Mouse (Mus musculus) intestine, postnatal 0 days (tissue): ENCODE measurements at regions not wholly inside any gene's neighbourhood (a gene's known extent, or its start where the extent isn't known, plus 50 kb on each side); places are given as distances from the start of the nearest gene placed in this dataset.

Experiments used
- ATAC-seq: fragments of 200-750 bp; cut with Nextera tagmentation; 2 replicates; pipeline ENCODE4 v1.8.0; 2017; ENCODE audit warnings: mild to moderate bottlenecking, moderate TSS enrichment, moderate library complexity
- H3K27ac ChIP-seq: fragments of 300-500 bp; sonication (generic); 2 replicates; pipeline ENCODE4 v1.5.1; 2014; ENCODE audit warnings: mild to moderate bottlenecking, low read depth, low read length, moderate library complexity
- H3K27me3 ChIP-seq: fragments of 300-500 bp; sonication (generic); replicated peaks from 2 replicates; pipeline ENCODE4 v1.6.1; 2014; ENCODE audit warnings: low read length, mixed read lengths; ENCODE audit not compliant: control insufficient read depth, insufficient read depth
- H3K36me3 ChIP-seq: fragments of 300-500 bp; sonication (generic); 2 replicates; pipeline ENCODE4 v1.6.1; 2014; ENCODE audit warnings: mild to moderate bottlenecking, moderate library complexity; ENCODE audit not compliant: control insufficient read depth, insufficient read depth
- H3K4me1 ChIP-seq: fragments of 300-500 bp; sonication (generic); replicated peaks from 2 replicates; pipeline ENCODE4 v1.6.1; 2014; ENCODE audit warnings: antibody characterized with exemption, low read length, mixed read lengths; ENCODE audit not compliant: control insufficient read depth, insufficient read depth
- H3K4me2 ChIP-seq: fragments of 300-500 bp; sonication (generic); replicated peaks from 2 replicates; pipeline ENCODE4 v1.6.1; 2014; ENCODE audit warnings: low read depth, mild to moderate bottlenecking, moderate library complexity
- H3K4me3 ChIP-seq: fragments of 300-500 bp; sonication (generic); 2 replicates; pipeline ENCODE4 v1.5.1; 2014; ENCODE audit warnings: low read depth, low read length
- H3K9ac ChIP-seq: fragments of 300-500 bp; sonication (generic); 2 replicates; pipeline ENCODE4 v1.6.1; 2014; ENCODE audit warnings: mild to moderate bottlenecking, low read depth, low read length
- H3K9me3 ChIP-seq: fragments of 300-500 bp; sonication (generic); 2 replicates; pipeline ENCODE4 v1.6.1; 2016; ENCODE audit warnings: mixed run types; ENCODE audit not compliant: control insufficient read depth
- CTCF ChIP-seq: sonication (generic); IDR thresholded peaks from 2 replicates; pipeline ENCODE4 v1.5.1; 2016; ENCODE audit warnings: low read depth, mild to moderate bottlenecking, control low read depth, antibody characterized with exemption, moderate library complexity
- WGBS: fragments of 180-500 bp; shearing (Covaris S2); extraction: QIAGEN DNeasy Blood & Tissue Kit; methylation state at CpG from one replicate; pipeline ENCODE4 v1.1.7; 2014; 5-methylcytosine and 5-hydroxymethylcytosine counted together

- Histone ChIP-seq H3K27me3 (no peaks in the 10 kb centered on the region), H3K36me3 (no peaks in the 10 kb centered on the region), H3K9ac (no peak overlapping the region), H3K27ac (no peak overlapping the region), H3K4me3 (no peak overlapping the region), H3K9me3 (no peaks in the 10 kb centered on the region), H3K4me2 (no peak overlapping the region), H3K4me1 (no peaks in the 10 kb centered on the region)
- no peak for ATAC-seq
- no peak for TF ChIP-seq CTCF
- WGBS = 14% methylated on average over 16 of the region's 16 CpGs
These were observed 218.6 kb downstream of the Sox2 start for GRCm38 (mm10) chr3:34868698-34869409.

DNA sequence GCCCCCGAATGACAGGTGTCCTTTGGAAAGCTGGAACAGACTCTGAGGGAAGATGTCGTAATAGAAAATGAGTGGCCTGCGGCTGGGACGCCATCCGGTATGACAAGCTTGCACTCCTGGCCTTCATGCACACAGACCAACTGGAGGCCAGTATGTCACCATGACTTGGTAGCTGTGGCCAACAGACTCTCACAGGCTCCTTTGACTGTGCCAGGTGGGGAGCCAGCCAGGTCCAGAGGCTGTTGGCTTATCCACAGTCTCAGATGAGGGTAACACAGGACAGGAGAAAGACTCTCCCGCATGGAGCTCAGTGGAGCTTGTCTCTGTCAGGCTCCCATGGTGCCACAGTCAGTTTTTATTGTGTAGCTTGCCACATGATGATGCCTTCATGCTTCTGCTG is 219.7 kb downstream of the Sox2 start:
- no peaks in the 10 kb centered on the region for H3K9me3 ChIP-seq
- H3K4me2 ChIP-seq = no peak overlapping the region
- TF ChIP-seq CTCF = no peak
- ATAC-seq = no peak
- H3K4me3 ChIP-seq = no peak overlapping the region
- H3K9ac ChIP-seq = no peak overlapping the region
- no peak overlapping the region for H3K27ac ChIP-seq
- no peaks in the 10 kb centered on the region for H3K4me1 ChIP-seq
- no peaks in the 10 kb centered on the region for H3K27me3 ChIP-seq
- no peaks in the 10 kb centered on the region for H3K36me3 ChIP-seq
- 92% methylated on average over 6 of the region's 6 CpGs for WGBS

DNA sequence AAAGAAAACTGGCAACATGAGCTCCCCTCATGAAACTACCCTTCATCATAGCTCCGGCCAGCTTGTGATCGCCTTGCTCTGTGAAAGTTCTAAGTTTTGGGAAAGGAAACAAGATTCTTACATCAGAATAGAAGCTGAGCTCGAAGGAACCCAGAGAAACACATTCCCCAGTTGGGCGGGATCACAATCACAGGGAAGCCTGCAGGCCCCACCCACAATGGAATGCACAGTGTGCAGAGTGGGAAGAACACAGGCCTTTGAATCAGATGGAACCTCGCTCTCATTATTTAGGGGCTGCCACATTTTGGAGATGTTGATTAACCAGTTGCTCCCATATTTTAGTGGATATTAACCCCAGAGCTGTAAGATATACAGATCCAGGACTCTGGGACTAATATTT is 234.9 kb downstream of the Sox2 start:
- Histone ChIP-seq H3K27me3 (no peaks in the 10 kb centered on the region), H3K9me3 (no peaks in the 10 kb centered on the region), H3K4me1 (no peaks in the 10 kb centered on the region), H3K27ac (no peak overlapping the region), H3K36me3 (no peaks in the 10 kb centered on the region), H3K4me3 (no peak overlapping the region), H3K9ac (no peak overlapping the region), H3K4me2 (no peak overlapping the region)
- no peak for ATAC-seq
- WGBS = 60% methylated on average over 5 of the region's 5 CpGs
- TF ChIP-seq CTCF = no peak

DNA sequence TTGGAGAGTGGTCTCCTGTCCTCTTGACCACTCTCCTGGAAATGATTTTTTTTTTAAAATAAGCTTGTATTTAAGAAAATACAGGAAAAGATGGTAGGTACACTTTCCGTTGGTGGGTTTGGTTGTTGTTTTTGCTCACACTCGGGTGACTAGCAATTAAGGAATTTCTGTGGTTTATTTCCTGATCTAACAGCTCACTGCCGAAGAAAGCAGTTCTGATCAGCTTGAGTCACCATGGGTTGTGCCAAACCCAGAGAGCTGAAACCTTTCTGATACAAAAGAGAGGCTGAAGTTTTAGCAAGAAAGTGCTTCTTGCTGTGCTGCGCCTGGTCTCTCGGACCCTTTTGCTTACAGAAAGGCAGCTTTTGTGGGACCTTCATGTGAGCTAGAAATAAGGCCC is 243.2 kb downstream of the Sox2 start:
- no peaks in the 10 kb centered on the region for H3K36me3 ChIP-seq
- H3K9ac ChIP-seq = no peak overlapping the region
- 89% methylated on average over 5 of the region's 5 CpGs for WGBS
- ATAC-seq = no peak
- no peak overlapping the region for H3K4me3 ChIP-seq
- TF ChIP-seq CTCF = no peak
- H3K27ac ChIP-seq = no peak overlapping the region
- no peaks in the 10 kb centered on the region for H3K27me3 ChIP-seq
- H3K4me1 ChIP-seq = no peaks in the 10 kb centered on the region
- 0 out of 2 replicates have a peak, but pooled peaks cover 4% of the 10 kb centered on the region for H3K9me3 ChIP-seq
- no peak overlapping the region for H3K4me2 ChIP-seq

DNA sequence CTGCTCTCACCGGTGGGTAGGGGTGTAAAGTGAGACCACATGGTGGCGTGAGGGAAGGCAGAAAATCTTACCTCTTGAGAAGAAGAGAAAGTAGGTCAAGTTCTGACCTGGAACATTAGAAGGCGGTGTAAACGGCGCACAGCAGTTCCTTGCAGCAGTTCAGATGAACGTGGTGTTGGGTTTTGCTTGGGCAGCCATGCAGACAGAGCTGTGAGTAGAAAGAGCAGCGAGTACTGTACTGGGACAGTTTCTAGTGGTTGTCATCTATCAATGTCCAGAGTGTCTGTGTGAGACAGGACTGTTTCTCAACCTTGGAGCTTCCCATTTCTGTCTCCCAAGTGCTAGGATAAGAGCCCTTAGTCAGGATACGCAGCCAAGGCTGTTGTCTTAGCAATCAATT is 252.9 kb downstream of the Sox2 start:
- Histone ChIP-seq H3K36me3 (no peaks in the 10 kb centered on the region), H3K4me2 (no peak overlapping the region), H3K4me1 (no peaks in the 10 kb centered on the region), H3K27ac (no peak overlapping the region), H3K9me3 (no peaks in the 10 kb centered on the region), H3K9ac (no peak overlapping the region), H3K4me3 (no peak overlapping the region), H3K27me3 (no peaks in the 10 kb centered on the region)
- ATAC-seq = no peak
- 89% methylated on average over 8 of the region's 8 CpGs for WGBS
- no peak for TF ChIP-seq CTCF

- Histone ChIP-seq H3K4me2 (no peak overlapping the region), H3K36me3 (no peaks in the 10 kb centered on the region), H3K4me3 (no peak overlapping the region), H3K9ac (no peak overlapping the region), H3K27ac (no peak overlapping the region), H3K4me1 (no peaks in the 10 kb centered on the region), H3K27me3 (no peaks in the 10 kb centered on the region), H3K9me3 (no peaks in the 10 kb centered on the region)
- 46% methylated on average over 5 of the region's 5 CpGs for WGBS
- no peak for ATAC-seq
- TF ChIP-seq CTCF = no peak
These were observed 258.3 kb downstream of the Sox2 start for GRCm38 (mm10) chr3:34908489-34908888.

GRCm38 (mm10) chr3:34909350-34909749 is 259.1 kb downstream of the Sox2 start:
- no peak for TF ChIP-seq CTCF
- no peak for ATAC-seq
- H3K4me1 ChIP-seq = no peaks in the 10 kb centered on the region
- H3K4me2 ChIP-seq = no peak overlapping the region
- no peak overlapping the region for H3K4me3 ChIP-seq
- no peak overlapping the region for H3K9ac ChIP-seq
- no peaks in the 10 kb centered on the region for H3K36me3 ChIP-seq
- no peaks in the 10 kb centered on the region for H3K27me3 ChIP-seq
- H3K27ac ChIP-seq = no peak overlapping the region
- 39% methylated on average over 3 of the region's 3 CpGs for WGBS
- no peaks in the 10 kb centered on the region for H3K9me3 ChIP-seq
